Mouse (Mus musculus): ENCODE measurements at regions not wholly inside any gene's neighbourhood (a gene's known extent, or its start where the extent isn't known, plus 50 kb on each side); places are given as distances from the start of the nearest gene placed in this dataset.

- intact Hi-C loops (cut with DNase I): no loop called here
- Histone ChIP-seq H3K27ac (no peak overlapping the region), H3K4me3 (no peak overlapping the region)
- no peak for TF ChIP-seq CTCF (IDR thresholded peaks at IDR 0.05)
- DNase-seq (ENCODE audit: extremely low spot score in 1 of 2, low spot score in 2 of 2): no peak
Measured at GRCm38 (mm10) chr12:105898580-105899293, 111.3 kb upstream of the Vrk1 start.

- DNase-seq (ENCODE audit: extremely low spot score in 1 of 2, low spot score in 2 of 2): no peak
- no peak overlapping the region for H3K4me3 ChIP-seq
- no peak for TF ChIP-seq CTCF (IDR thresholded peaks at IDR 0.05)
- no peak overlapping the region for H3K27ac ChIP-seq
- intact Hi-C loops (cut with DNase I): no loop called here
Measured at GRCm38 (mm10) chr12:105899294-105899909, 110.6 kb upstream of the Vrk1 start.

GRCm38 (mm10) chr12:105900479-105900878, 109.5 kb upstream of the Vrk1 start:
- intact Hi-C loops (cut with DNase I): no loop called here
- no peak overlapping the region for H3K4me3 ChIP-seq
- no peak for DNase-seq (ENCODE audit: extremely low spot score in 1 of 2, low spot score in 2 of 2)
- H3K27ac ChIP-seq: no peak overlapping the region
- TF ChIP-seq CTCF (IDR thresholded peaks at IDR 0.05): no peak

GRCm38 (mm10) chr12:105903072-105903471, 107.0 kb upstream of the Vrk1 start:
- no peak overlapping the region for H3K27ac ChIP-seq
- no peak for DNase-seq (ENCODE audit: extremely low spot score in 1 of 2, low spot score in 2 of 2)
- intact Hi-C loops (cut with DNase I): no loop called here
- no peak overlapping the region for H3K4me3 ChIP-seq
- no peak; the same call in 1 of the 2 replicates for TF ChIP-seq CTCF (IDR thresholded peaks at IDR 0.05)

- no peak overlapping the region for H3K4me3 ChIP-seq
- DNase-seq (ENCODE audit: extremely low spot score in 1 of 2, low spot score in 2 of 2): no peak
- no peak overlapping the region for H3K27ac ChIP-seq
- intact Hi-C loops (cut with DNase I): loop anchor here (5.0 kb wide), 1 partner anchor 56 kb away; no protein-coding TSS in a partner anchor
- no peak for TF ChIP-seq CTCF (IDR thresholded peaks at IDR 0.05)
Measured at GRCm38 (mm10) chr12:105906584-105906983, 103.4 kb upstream of the Vrk1 start.

- intact Hi-C loops (cut with DNase I): loop anchor here (5.0 kb wide), 1 partner anchor 54 kb away; no protein-coding TSS in a partner anchor
- Histone ChIP-seq H3K27ac (no peak overlapping the region), H3K4me3 (no peak overlapping the region)
- DNase-seq (ENCODE audit: extremely low spot score in 1 of 2, low spot score in 2 of 2): no peak
- TF ChIP-seq CTCF (IDR thresholded peaks at IDR 0.05): no peak
Measured at GRCm38 (mm10) chr12:105907851-105908620, 102.0 kb upstream of the Vrk1 start.

GRCm38 (mm10) chr12:105911556-105911955, 98.5 kb upstream of the Vrk1 start:
- TF ChIP-seq CTCF (IDR thresholded peaks at IDR 0.05): no peak
- no peak for DNase-seq (ENCODE audit: extremely low spot score in 1 of 2, low spot score in 2 of 2)
- Histone ChIP-seq H3K27ac (no peak overlapping the region), H3K4me3 (no peak overlapping the region)
- intact Hi-C loops (cut with DNase I): no loop called here

GRCm38 (mm10) chr12:105917388-105917963, 92.6 kb upstream of the Vrk1 start:
- TF ChIP-seq CTCF (IDR thresholded peaks at IDR 0.05): no peak
- DNase-seq (ENCODE audit: extremely low spot score in 1 of 2, low spot score in 2 of 2): peak in 1 of 2 experiments; percentile 24
- intact Hi-C loops (cut with DNase I): no loop called here
- Histone ChIP-seq H3K4me3 (no peak overlapping the region), H3K27ac (no peak overlapping the region)

- intact Hi-C loops (cut with DNase I): no loop called here
- no peak for TF ChIP-seq CTCF (IDR thresholded peaks at IDR 0.05)
- Histone ChIP-seq H3K4me3 (no peak overlapping the region), H3K27ac (no peak overlapping the region)
- no peak for DNase-seq (ENCODE audit: extremely low spot score in 1 of 2, low spot score in 2 of 2)
Measured at GRCm38 (mm10) chr12:105918775-105919174, 91.3 kb upstream of the Vrk1 start.

- intact Hi-C loops (cut with DNase I): no loop called here
- TF ChIP-seq CTCF (IDR thresholded peaks at IDR 0.05): peak; percentile 18
- H3K27ac ChIP-seq: no peak overlapping the region
- DNase-seq (ENCODE audit: extremely low spot score in 1 of 2, low spot score in 2 of 2): no peak
- no peak overlapping the region for H3K4me3 ChIP-seq
Measured at GRCm38 (mm10) chr12:105927210-105927609, 82.8 kb upstream of the Vrk1 start.

GRCm38 (mm10) chr12:105929456-105929921, 80.5 kb upstream of the Vrk1 start:
- no peak for DNase-seq (ENCODE audit: extremely low spot score in 1 of 2, low spot score in 2 of 2)
- no peak for TF ChIP-seq CTCF (IDR thresholded peaks at IDR 0.05)
- Histone ChIP-seq H3K4me3 (no peak overlapping the region), H3K27ac (no peak overlapping the region)
- intact Hi-C loops (cut with DNase I): no loop called here

GRCm38 (mm10) chr12:105935441-105935880, 74.6 kb upstream of the Vrk1 start:
- TF ChIP-seq CTCF (IDR thresholded peaks at IDR 0.05): no peak
- peak overlapping the region; percentile 36 for H3K4me3 ChIP-seq
- intact Hi-C loops (cut with DNase I): no loop called here
- DNase-seq (ENCODE audit: extremely low spot score in 1 of 2, low spot score in 2 of 2): peak; percentile 28 to 37
- H3K27ac ChIP-seq: no peak overlapping the region

Measured in left cerebral cortex, adult 2 months (tissue).